Mouse (Mus musculus) splenic B cell, adult 2 months (primary cell): ENCODE measurements around the gene Glyatl3.

ENCODE experiments used
- DNase-seq: peaks from one replicate; pipeline ENCODE4 v3.0.0-alpha.2; 2011; ENCODE audit warnings: low read depth, low spot score
- H3K27me3 ChIP-seq: 2 replicates; pipeline ENCODE4 v1.6.1; 2012; ENCODE audit warnings: mild to moderate bottlenecking, low read length, moderate library complexity, mixed read lengths; ENCODE audit not compliant: control insufficient read depth, poor library complexity, insufficient read depth, severe bottlenecking
- H3K36me3 ChIP-seq: 2 replicates; pipeline ENCODE4 v1.6.1; 2012; ENCODE audit warnings: mild to moderate bottlenecking, low read length, moderate library complexity, mixed read lengths; ENCODE audit not compliant: control insufficient read depth, poor library complexity, insufficient read depth, severe bottlenecking

Glyatl3 gene

DNA sequence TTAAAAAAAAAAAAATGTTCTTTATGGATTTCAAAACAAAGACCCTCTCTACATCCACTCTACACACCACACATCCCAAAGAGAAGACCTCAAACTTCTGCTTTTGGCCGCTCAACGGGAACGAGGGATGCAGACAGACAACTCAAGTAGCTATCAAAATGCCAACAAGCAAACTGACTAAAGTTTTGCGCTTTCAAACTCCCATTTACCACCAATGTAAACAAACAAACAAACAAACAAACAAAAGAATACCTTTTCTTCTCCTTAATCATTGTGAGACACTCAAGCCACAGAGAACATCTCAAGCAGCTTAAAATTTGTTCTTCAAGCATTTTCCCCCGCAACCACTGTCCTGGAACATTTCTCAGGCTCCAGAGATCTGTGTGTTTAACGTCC lies 34.6 kb downstream of the Glyatl3 start:
- DNase-seq: no peak
- H3K36me3 ChIP-seq: no peaks in the 10 kb centered on the region
- H3K27me3 ChIP-seq: no peaks in the 10 kb centered on the region

DNA sequence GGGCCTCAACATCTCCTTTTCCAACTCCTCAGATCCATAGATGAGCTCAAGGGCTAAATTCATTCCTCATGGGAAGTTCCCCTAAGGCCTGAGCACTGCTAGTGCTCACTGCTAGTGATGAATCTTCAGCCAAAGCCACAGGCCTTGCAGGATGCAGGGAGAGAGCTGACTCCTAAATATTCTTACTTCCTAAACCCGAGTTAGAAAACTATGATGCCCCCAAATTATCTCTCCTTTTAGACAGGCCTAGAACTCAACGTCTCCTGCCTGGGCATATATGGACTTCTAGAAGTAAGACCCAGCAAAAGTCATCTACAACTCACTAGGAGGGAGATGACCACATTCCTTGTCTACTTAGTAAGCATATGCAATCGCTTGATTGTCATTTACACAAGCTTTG lies 36.4 kb downstream of the Glyatl3 start:
- DNase-seq: no peak
- Histone ChIP-seq H3K36me3 (no peaks in the 10 kb centered on the region), H3K27me3 (no peaks in the 10 kb centered on the region)

GRCm38 (mm10) chr17:40875568-40875967 lies 38.6 kb downstream of the Glyatl3 start:
- no peak for DNase-seq
- H3K27me3 ChIP-seq: no peaks in the 10 kb centered on the region

DNA sequence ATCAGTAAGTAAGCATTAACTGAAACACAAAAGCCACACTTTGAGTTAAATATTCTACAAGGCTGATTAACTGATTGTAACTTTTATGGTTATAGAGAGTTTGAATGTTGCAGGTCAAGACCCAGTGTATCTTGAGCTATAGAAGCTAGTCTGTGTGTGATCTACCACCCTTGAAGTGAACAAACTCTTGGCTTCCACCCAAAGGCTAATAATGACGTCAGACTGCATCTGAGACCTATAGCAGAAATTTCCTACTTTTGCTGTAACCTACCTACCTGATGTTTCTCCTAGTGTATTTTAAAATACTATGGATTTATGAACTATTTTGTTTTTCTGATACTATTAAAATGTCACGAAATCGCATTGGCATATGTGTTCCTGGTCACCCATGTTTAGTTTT lies 39.4 kb downstream of the Glyatl3 start:
- DNase-seq: no peak
- no peaks in the 10 kb centered on the region for H3K27me3 ChIP-seq
- no peaks in the 10 kb centered on the region for H3K36me3 ChIP-seq

More at GRCm38 (mm10) chr17:40875568-40875967, 38.6 kb downstream of the Glyatl3 start:
- no peaks in the 10 kb centered on the region for H3K36me3 ChIP-seq

DNA sequence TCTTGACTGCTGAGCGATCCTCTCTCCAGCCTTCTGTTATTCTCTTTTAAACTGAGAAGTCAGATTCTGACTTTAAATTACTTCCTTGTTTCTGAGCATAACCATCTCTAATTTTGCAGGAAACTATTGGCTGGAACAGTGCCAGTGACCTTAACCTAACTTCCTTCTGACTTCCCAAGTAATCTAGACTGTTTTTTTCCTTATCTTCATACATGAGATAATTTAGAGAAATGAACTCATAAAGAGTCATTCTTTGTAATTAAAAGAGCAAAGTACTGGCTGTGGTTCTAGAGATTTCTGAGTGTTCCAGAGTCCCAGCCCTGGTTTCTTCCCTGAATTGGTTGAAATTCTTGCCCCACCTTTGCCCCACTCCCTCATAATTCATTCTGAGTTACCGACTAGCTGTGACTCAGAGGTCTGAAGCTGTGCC lies 40.6 kb downstream of the Glyatl3 start:
- DNase-seq: no peak
- Histone ChIP-seq H3K27me3 (no peaks in the 10 kb centered on the region), H3K36me3 (no peaks in the 10 kb centered on the region)

- DNase-seq: no peak
- H3K36me3 ChIP-seq: no peaks in the 10 kb centered on the region
- no peaks in the 10 kb centered on the region for H3K27me3 ChIP-seq
Measured at GRCm38 (mm10) chr17:40872626-40873025, 41.5 kb downstream of the Glyatl3 start.

GRCm38 (mm10) chr17:40868952-40869747 lies 45.0 kb downstream of the Glyatl3 start:
- no peak for DNase-seq
- H3K27me3 ChIP-seq: no peaks in the 10 kb centered on the region
- H3K36me3 ChIP-seq: no peaks in the 10 kb centered on the region

DNA sequence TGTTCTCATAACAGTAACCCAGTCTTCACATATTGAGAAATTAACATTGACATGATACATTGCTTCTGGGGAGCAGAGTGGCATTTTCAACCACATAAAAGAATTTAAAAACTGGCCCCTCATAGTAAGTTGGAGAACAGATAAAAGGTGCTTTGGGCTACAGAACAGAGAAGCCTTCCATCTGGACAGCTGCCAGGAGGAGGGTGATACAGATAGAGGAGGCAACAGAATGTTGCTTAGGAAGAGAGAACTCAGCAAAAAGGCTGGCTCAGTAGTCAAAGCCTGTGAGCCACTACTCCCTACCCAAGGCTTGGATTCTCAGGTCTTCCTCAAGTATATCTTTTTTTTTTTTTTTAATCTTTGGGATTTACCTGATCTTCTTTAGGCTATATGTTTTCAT lies 59.1 kb downstream of the Glyatl3 start:
- Histone ChIP-seq H3K27me3 (no peaks in the 10 kb centered on the region), H3K36me3 (no peaks in the 10 kb centered on the region)
- no peak for DNase-seq
